Mouse (Mus musculus) embryonic fibroblast, embryonic 13.5 days (primary cell): ENCODE data around the gene Acot8. TPM values are rescaled to one million over a fixed set of nuclear protein-coding genes. Genes with fewer than 3 reads are reported as not detected.

Source experiments
- H3K27ac ChIP-seq: 2 replicates; pipeline ENCODE4 v1.5.1; 2012; ENCODE audit warnings: low read length, control low read depth, inconsistent platforms; ENCODE audit not compliant: insufficient read depth
- H3K4me1 ChIP-seq: 2 replicates; pipeline ENCODE4 v1.6.1; 2011; ENCODE audit warnings: low read length; ENCODE audit not compliant: control insufficient read depth, insufficient read depth
- H3K4me3 ChIP-seq: 2 replicates; pipeline ENCODE4 v1.5.1; 2011; ENCODE audit warnings: mild to moderate bottlenecking, control low read depth, low read length; ENCODE audit not compliant: insufficient read depth
- CTCF ChIP-seq: IDR thresholded peaks from 2 replicates; pipeline ENCODE4 v1.5.1; 2011; ENCODE audit warnings: mild to moderate bottlenecking, control low read depth, low read length, moderate library complexity, borderline replicate concordance; ENCODE audit not compliant: insufficient read depth
- POLR2A ChIP-seq: IDR thresholded peaks from 2 replicates; pipeline ENCODE4 v1.6.1; 2011; ENCODE audit warnings: low read depth, mild to moderate bottlenecking, control low read depth, low read length, moderate library complexity
- polyA plus RNA-seq: library from polyadenylated mRNA; stranded (reverse); fragments of >200 nt; gene quantifications from 2 replicates; pipeline ENCODE4 v1.2.4, GENCODE M21; 2011; ENCODE audit warnings: low read depth; ENCODE audit not compliant: missing spikeins, insufficient read length

Gene Acot8
- 12.1 and 13.5 TPM in 2 replicates for polyA plus RNA-seq

GRCm38 (mm10) chr2:164804533-164805331 lies at the start of gene Acot8, which contains the start of gene Zswim3:
Acot8 (minus strand) TSS chr2:164804882.
Zswim3 (plus strand) TSS chr2:164805098.
- peak within 1 kb of the TSS; percentile 78 for H3K4me3 ChIP-seq
- TF ChIP-seq POLR2A (peak; percentile 85), CTCF (no peak)
- H3K4me1 ChIP-seq, result peaks cover 2% of the 10 kb centered on the region; the same call in 1 of the 2 replicates
- peak within 1 kb of the TSS; percentile 57 for H3K27ac ChIP-seq

GRCm38 (mm10) chr2:164850061-164850460 lies 45.4 kb upstream of the Acot8 start:
- no peak for TF ChIP-seq CTCF
- TF ChIP-seq POLR2A, result no peak
- H3K27ac ChIP-seq, result no peak overlapping the region

DNA sequence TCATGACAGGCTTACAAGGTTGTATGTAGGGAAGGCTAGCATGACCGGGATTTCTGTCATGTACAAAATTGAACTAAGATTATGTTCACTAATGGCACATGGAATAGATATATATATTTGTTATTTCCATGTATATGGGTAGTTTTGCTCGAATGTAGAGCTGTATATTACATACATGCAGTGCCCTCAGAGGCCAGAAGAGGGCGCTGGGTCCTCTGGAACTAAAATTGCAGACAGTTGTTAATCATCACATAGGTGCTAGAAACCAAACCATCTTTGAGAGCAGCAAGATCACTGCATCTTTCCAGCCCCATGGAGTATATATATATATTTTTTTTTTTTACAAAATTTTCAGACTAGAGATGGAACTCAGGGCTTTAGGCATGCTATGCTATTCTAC lies 41.1 kb upstream of the Acot8 start:
- Histone ChIP-seq H3K4me3 (no peak overlapping the region), H3K4me1 (no peaks in the 10 kb centered on the region), H3K27ac (no peak overlapping the region)
- no peak for TF ChIP-seq POLR2A

More at GRCm38 (mm10) chr2:164850061-164850460, 45.4 kb upstream of the Acot8 start:
- no peaks in the 10 kb centered on the region for H3K4me1 ChIP-seq
- no peak overlapping the region for H3K4me3 ChIP-seq

DNA sequence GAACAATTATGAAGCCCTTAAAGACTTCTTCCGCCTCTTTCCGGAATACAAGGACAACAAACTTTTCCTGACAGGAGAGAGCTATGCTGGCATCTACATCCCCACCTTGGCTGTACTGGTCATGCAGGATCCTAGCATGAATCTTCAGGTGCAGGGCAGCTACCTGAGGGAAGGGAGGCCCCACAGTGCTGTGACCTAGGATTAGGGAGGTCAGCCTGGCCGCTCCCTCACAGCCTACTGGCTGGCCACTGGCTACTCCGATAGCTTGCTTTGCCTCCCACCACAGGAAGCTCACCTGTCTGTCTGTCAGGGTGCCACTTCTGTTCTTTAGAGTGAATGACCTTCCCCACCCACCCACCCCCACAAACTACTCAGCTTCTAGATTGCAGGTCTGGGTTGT lies 30.5 kb upstream of the Acot8 start:
- no peak for TF ChIP-seq CTCF
- TF ChIP-seq POLR2A, result no peak
- Histone ChIP-seq H3K4me3 (no peak overlapping the region), H3K4me1 (no peaks in the 10 kb centered on the region; the same call in 1 of the 2 replicates), H3K27ac (no peak overlapping the region)

GRCm38 (mm10) chr2:164834531-164834930 lies 29.8 kb upstream of the Acot8 start:
- TF ChIP-seq POLR2A (0 out of 2 replicates have a peak, but pooled peaks have one; percentile 20), CTCF (0 out of 2 replicates have a peak, but pooled peaks have one; percentile 8)
- Histone ChIP-seq H3K4me1 (no peaks in the 10 kb centered on the region; the same call in 1 of the 2 replicates), H3K27ac (peak overlapping the region; percentile 43), H3K4me3 (peak overlapping the region; percentile 82)

- Histone ChIP-seq H3K4me1 (no peaks in the 10 kb centered on the region; the same call in 1 of the 2 replicates), H3K4me3 (peak within 1 kb of the TSS; percentile 82), H3K27ac (peak within 1 kb of the TSS; percentile 85)
- 0 out of 2 replicates have a peak, but pooled peaks have one; percentile 10 for TF ChIP-seq CTCF
- peak; percentile 87 for TF ChIP-seq POLR2A
Observed at GRCm38 (mm10) chr2:164833314-164833959, 28.8 kb upstream of the Acot8 start, which contains the start of gene Neurl2. Neurl2 (minus strand) TSS chr2:164833456.

DNA sequence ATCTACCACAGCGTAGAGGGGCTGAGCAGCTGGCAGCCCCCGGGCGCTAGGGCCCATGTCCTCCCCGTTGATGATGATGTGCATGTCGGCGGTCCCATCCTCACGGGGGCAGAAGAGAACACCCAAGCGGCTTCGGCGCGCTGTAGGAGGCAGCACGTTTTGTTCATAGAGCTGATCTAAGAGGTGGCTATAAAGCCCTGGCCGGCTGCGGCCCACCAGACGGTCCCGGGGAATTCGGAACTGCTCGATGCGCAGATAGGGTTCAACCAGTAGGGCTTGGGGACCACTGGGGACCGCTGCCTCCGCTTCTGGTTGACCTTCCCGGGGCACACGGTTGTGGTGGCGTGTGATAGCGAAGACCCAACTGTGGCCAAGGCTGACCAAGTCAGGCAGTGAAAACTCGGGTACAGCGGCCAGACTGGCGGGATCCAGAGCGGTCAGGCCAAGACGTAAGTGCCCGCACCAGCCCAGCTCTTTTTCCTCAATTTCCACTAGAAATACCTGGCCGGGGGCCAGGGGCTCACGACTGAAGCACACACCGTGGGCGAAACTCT lies 28.1 kb upstream of the Acot8 start, which contains the start of gene Ctsa:
Gene Ctsa, plus strand, starts transcription at position 126 of the 554 bp plus-strand sequence.
- TF ChIP-seq POLR2A, result peak; percentile 75
- TF ChIP-seq CTCF, result peak; percentile 57; the same call in 1 of the 2 replicates
- Histone ChIP-seq H3K4me1 (no peaks in the 10 kb centered on the region; the same call in 1 of the 2 replicates), H3K4me3 (peak within 1 kb of the TSS; percentile 82), H3K27ac (peak within 1 kb of the TSS; percentile 85)

DNA sequence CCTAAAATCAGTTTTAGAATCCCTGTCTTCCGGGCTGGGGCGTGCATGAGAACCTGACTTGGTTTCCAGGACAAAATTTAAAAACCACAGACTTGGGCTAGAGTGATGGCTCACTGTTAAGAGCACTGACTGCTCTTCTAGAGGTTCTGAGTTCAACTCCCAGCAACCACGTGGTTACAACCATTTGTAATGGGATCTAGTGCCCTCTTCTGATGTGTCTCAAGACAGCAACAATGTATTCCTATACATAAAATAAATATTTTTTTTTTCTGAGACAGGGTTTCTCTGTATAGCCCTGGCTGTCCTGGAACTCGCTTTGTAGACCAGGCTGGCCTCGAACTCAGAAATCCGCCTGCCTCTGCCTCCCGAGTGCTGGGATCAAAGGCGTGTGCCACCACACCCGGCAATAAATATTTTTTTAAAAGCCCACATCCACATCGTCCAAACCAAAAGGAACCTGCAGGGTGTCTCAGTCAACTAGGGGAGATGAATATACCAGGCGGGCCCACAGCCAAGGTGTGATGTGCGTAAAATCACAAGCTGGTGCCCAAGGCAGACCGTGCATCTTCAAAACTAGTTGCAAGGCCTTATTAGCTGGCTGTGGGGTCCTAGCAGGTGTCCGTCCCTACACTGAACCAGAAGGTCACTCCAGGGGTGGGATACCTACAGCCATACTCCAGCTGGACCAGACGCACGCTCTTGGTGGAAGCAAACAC lies 27.5 kb upstream of the Acot8 start:
- no peak for TF ChIP-seq POLR2A
- TF ChIP-seq CTCF, result no peak
- Histone ChIP-seq H3K27ac (no peak overlapping the region), H3K4me3 (peak overlapping the region; percentile 82), H3K4me1 (no peaks in the 10 kb centered on the region; the same call in 1 of the 2 replicates)

DNA sequence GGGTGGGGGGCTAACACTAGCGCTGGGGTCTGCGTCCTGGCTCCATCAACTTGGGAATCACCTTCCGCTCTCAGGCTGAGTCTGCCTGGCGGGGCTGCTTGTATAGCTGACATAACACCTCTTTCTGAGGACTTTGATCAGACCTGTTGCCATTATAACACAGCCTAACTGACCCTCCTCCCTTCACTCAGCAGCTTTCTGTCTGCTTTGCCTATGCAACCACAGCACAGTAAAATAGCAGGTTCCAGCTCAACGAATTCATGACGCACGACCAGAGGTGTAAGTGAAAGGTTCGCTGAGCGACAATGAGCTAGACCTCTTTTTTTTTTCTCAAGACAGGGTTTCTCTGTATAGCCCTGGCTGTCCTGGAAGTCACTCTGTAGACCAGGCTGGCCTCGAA lies 26.3 kb upstream of the Acot8 start:
- TF ChIP-seq CTCF (no peak), POLR2A (no peak)
- no peak overlapping the region for H3K4me3 ChIP-seq
- H3K27ac ChIP-seq, result no peak overlapping the region
- H3K4me1 ChIP-seq, result no peaks in the 10 kb centered on the region
